Mouse (Mus musculus): Measurements from ENCODE around the gene Hdac11.

DNA sequence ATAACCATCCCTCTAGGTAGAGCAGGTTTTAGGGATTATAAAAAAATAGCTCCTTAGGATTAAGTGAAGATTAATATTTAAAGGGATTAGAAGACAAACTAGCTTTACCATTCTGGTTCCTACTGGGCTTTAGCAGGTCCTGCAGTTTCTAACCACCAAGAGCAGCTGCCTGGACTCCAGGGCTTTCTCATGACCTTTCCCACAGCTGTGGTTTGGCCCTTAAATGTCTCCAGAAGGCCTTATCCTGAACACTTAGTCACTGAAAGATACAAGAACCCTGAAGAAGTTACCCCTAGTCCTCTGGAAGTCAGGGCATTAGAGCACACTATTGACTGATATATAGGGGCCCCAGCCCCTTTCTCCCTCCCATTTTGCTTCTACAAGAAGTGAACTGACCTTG, 47.0 kb upstream of the Hdac11 start:
- TF ChIP-seq CTCF (IDR thresholded peaks at IDR 0.05) (no peak), POLR2A (IDR thresholded peaks at IDR 0.05; ENCODE audit: insufficient read depth, low read depth, low read length) (no peak), EP300 (IDR thresholded peaks at IDR 0.05; ENCODE audit: insufficient read depth, low read depth, low read length) (no peak)

Data from heart, adult 2 months (tissue).